Mouse (Mus musculus): ENCODE measurements around the gene Foxs1. TPM values are rescaled to one million over a fixed set of nuclear protein-coding genes. Genes with fewer than 3 reads are reported as not detected.

The Foxs1 gene
- polyA plus RNA-seq, 1 experiment from 2014 or later: 3.8 TPM

DNA sequence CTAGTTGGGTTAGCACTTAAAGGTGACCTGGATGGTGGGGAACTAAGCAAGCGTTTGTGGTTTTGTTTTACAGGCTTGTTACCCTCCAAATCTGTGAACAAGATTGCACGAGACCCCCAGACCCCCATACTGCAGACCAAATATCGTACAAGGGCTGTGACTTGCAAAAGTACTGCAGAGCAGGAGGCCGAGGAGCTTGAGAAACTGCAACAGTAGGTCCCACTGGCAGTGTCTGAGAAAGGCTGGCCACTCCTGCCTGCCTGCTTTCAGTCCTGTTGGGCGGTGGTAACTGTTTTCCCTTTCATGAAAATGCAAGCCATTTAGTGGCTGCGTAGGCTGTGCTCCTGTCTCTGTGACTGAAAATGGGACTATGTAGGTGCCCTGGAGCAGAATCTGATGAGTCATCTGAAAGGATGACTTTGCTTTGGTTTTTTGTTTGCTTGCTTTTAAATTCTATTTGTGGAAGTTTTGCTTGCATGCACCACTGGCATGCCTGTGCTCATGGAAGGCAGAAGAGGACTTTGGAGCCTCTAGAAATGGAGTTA lies 48.8 kb downstream of the Foxs1 start:
- ATAC-seq (ENCODE audit: low FRiP score): no peak
- peaks cover 50% of the 10 kb centered on the region for H3K36me3 ChIP-seq
- H3K9ac ChIP-seq: no peak overlapping the region
- H3K4me3 ChIP-seq: no peak overlapping the region
- H3K4me2 ChIP-seq: no peak overlapping the region
- no peaks in the 10 kb centered on the region for H3K4me1 ChIP-seq (replicated peaks)
- WGBS: 94% methylated on average over 6 of the region's 6 CpGs
- H3K27me3 ChIP-seq: no peaks in the 10 kb centered on the region
- H3K27ac ChIP-seq: no peak overlapping the region
- no peaks in the 10 kb centered on the region for H3K9me3 ChIP-seq

Other genes starting within 250 kb of the Foxs1 start
- gene Mcts2, start 246.2 kb downstream of the Foxs1 start, polyA plus RNA-seq (2015; fragmentation: Nextera tagmentation; extraction: Ambion mirVana): 39.4 and 47.2 TPM in 2 replicates
- 68.7 and 87.0 TPM in 2 replicates for gene Id1, start 197.0 kb downstream of the Foxs1 start, polyA plus RNA-seq (2015; fragmentation: Nextera tagmentation; extraction: Ambion mirVana)
- 4.6 and 5.4 TPM in 2 replicates for gene Cox4i2, start 179.0 kb downstream of the Foxs1 start, polyA plus RNA-seq (2015; fragmentation: Nextera tagmentation; extraction: Ambion mirVana)
- gene Bcl2l1, start 101.5 kb downstream of the Foxs1 start, polyA plus RNA-seq (2015; fragmentation: Nextera tagmentation; extraction: Ambion mirVana): 173 and 179 TPM in 2 replicates
- 21.9 and 24.8 TPM in 2 replicates for gene Tpx2, start 85.2 kb downstream of the Foxs1 start, polyA plus RNA-seq (2015; fragmentation: Nextera tagmentation; extraction: Ambion mirVana)
- not detected in 2 replicates for gene Mylk2, start 21.9 kb downstream of the Foxs1 start, polyA plus RNA-seq (2015; fragmentation: Nextera tagmentation; extraction: Ambion mirVana)
- gene Dusp15, start 18.5 kb upstream of the Foxs1 start, polyA plus RNA-seq (2015; fragmentation: Nextera tagmentation; extraction: Ambion mirVana): 7.2 and 8.2 TPM in 2 replicates
- 5.0 and 5.5 TPM in 2 replicates for gene Ttll9, start 29.3 kb upstream of the Foxs1 start, polyA plus RNA-seq (2015; fragmentation: Nextera tagmentation; extraction: Ambion mirVana)
- gene Pdrg1, start 82.2 kb upstream of the Foxs1 start, polyA plus RNA-seq (2015; fragmentation: Nextera tagmentation; extraction: Ambion mirVana): 189 and 197 TPM in 2 replicates
- 1.7 and 2.0 TPM in 2 replicates for gene Xkr7, start 98.6 kb upstream of the Foxs1 start, polyA plus RNA-seq (2015; fragmentation: Nextera tagmentation; extraction: Ambion mirVana)
- 1.3 and 1.9 TPM in 2 replicates for gene Ccm2l, start 132.7 kb upstream of the Foxs1 start, polyA plus RNA-seq (2015; fragmentation: Nextera tagmentation; extraction: Ambion mirVana)
- 1.7 and 2.2 TPM in 2 replicates for gene Hck, start 175.3 kb upstream of the Foxs1 start, polyA plus RNA-seq (2015; fragmentation: Nextera tagmentation; extraction: Ambion mirVana)
- 77.2 and 79.3 TPM in 2 replicates for gene Tm9sf4, start 228.1 kb upstream of the Foxs1 start, polyA plus RNA-seq (2015; fragmentation: Nextera tagmentation; extraction: Ambion mirVana)

All from hindbrain, embryonic 13.5 days (tissue).